Mouse (Mus musculus): ENCODE measurements around the gene Tex29.
"Not testable (repeated sequence)": the region's sequence is repeated elsewhere in the genome, so short reads cannot be mapped to it uniquely, and the experiment has no call there.

The Tex29 gene

GRCm38 (mm10) chr8:11831174-11831573, 9.1 kb upstream of the Tex29 start:
- DNase-seq (ENCODE audit: low spot score in 2 of 2) = no peak

GRCm38 (mm10) chr8:11831939-11832338, 8.3 kb upstream of the Tex29 start:
- no peak for DNase-seq (ENCODE audit: low spot score in 2 of 2)

GRCm38 (mm10) chr8:11833157-11833556, 7.1 kb upstream of the Tex29 start:
- DNase-seq (ENCODE audit: low spot score in 2 of 2) = no peak

GRCm38 (mm10) chr8:11834200-11834599, 6.1 kb upstream of the Tex29 start:
- no peak for DNase-seq (ENCODE audit: low spot score in 2 of 2)

- no peak for DNase-seq (ENCODE audit: low spot score in 2 of 2)
Observed at GRCm38 (mm10) chr8:11834691-11835090, 5.6 kb upstream of the Tex29 start.

GRCm38 (mm10) chr8:11841571-11841970, 1.3 kb downstream of the Tex29 start:
- DNase-seq (ENCODE audit: low spot score in 2 of 2) = no peak

- DNase-seq (ENCODE audit: low spot score in 2 of 2) = no peak
Observed at GRCm38 (mm10) chr8:11842757-11843156, 2.5 kb downstream of the Tex29 start.

- DNase-seq (ENCODE audit: low spot score in 2 of 2) = no peak
Observed at GRCm38 (mm10) chr8:11843677-11844315, 3.5 kb downstream of the Tex29 start.

GRCm38 (mm10) chr8:11844316-11844685, 4.0 kb downstream of the Tex29 start:
- DNase-seq (ENCODE audit: low spot score in 2 of 2) = no peak

- no peak for DNase-seq (ENCODE audit: low spot score in 2 of 2)
Observed at GRCm38 (mm10) chr8:11846807-11847206, 6.5 kb downstream of the Tex29 start.

GRCm38 (mm10) chr8:11867832-11868231, 27.6 kb downstream of the Tex29 start:
- DNase-seq (ENCODE audit: low spot score in 2 of 2) = no peak

GRCm38 (mm10) chr8:11874227-11874626, 34.0 kb downstream of the Tex29 start:
- DNase-seq (ENCODE audit: low spot score in 2 of 2) = not testable (repeated sequence)

GRCm38 (mm10) chr8:11884646-11885045, 44.4 kb downstream of the Tex29 start:
- DNase-seq (ENCODE audit: low spot score in 2 of 2) = no peak

- peak in 1 of 2 experiments; percentile 3 for DNase-seq (ENCODE audit: low spot score in 2 of 2)
Observed at GRCm38 (mm10) chr8:11885881-11886699, 45.8 kb downstream of the Tex29 start.

GRCm38 (mm10) chr8:11886824-11887223, 46.5 kb downstream of the Tex29 start:
- no peak for DNase-seq (ENCODE audit: low spot score in 2 of 2)

GRCm38 (mm10) chr8:11889156-11890018, 49.1 kb downstream of the Tex29 start:
- no peak for DNase-seq (ENCODE audit: low spot score in 2 of 2)

GRCm38 (mm10) chr8:11892756-11893155, 52.5 kb downstream of the Tex29 start:
- no peak for DNase-seq (ENCODE audit: low spot score in 2 of 2)

GRCm38 (mm10) chr8:11896022-11896662, 55.9 kb downstream of the Tex29 start:
- no peak for DNase-seq (ENCODE audit: low spot score in 2 of 2)

- DNase-seq (ENCODE audit: low spot score in 2 of 2) = no peak
Observed at GRCm38 (mm10) chr8:11896677-11897076, 56.4 kb downstream of the Tex29 start.

- DNase-seq (ENCODE audit: low spot score in 2 of 2) = no peak
Observed at GRCm38 (mm10) chr8:11898814-11899213, 58.5 kb downstream of the Tex29 start.
